Mouse (Mus musculus) ES-E14 (cell line): ENCODE measurements around the gene Ttc41.

Experiments
- CHD2 ChIP-seq: IDR thresholded peaks from 2 replicates; pipeline ENCODE4 v1.6.1; 2014; ENCODE audit warnings: mild to moderate bottlenecking, low read depth, low read length, inconsistent platforms
- ZC3H11A ChIP-seq: IDR thresholded peaks from 2 replicates; pipeline ENCODE4 v1.6.1; 2012; ENCODE audit warnings: low read depth, mild to moderate bottlenecking, inconsistent platforms, low read length, borderline replicate concordance
- ZNF384 ChIP-seq: IDR thresholded peaks from 2 replicates; pipeline ENCODE4 v1.6.1; 2012; ENCODE audit warnings: low read depth, low read length, inconsistent platforms

DNA sequence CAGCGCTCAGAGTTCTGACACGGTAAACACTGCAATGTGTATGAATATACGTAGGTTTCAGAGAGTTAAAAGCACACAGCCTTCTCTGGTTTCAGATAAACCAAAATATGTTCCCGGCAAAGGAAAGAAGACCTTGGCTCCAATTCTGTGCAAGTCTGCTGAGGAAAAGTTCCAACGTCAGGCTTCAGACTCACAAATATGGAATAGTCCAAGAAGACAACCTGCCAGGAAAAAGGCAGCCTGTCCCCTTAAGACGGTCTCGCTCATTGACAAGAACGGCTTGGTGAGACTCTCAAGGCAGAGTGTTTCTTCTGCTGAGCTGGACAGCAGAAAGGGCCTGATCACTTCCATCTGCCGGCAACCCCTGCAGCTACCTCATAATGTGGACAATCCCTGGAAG is 70.7 kb downstream of the Ttc41 start:
- no peak for TF ChIP-seq ZNF384
- no peak for TF ChIP-seq CHD2
- TF ChIP-seq ZC3H11A = no peak
